Mouse (Mus musculus): Measurements from ENCODE around the gene Dmwd.
"Not testable (repeated sequence)": the region's sequence is repeated elsewhere in the genome, so short reads cannot be mapped to it uniquely, and the experiment has no call there.

The Dmwd gene

DNA sequence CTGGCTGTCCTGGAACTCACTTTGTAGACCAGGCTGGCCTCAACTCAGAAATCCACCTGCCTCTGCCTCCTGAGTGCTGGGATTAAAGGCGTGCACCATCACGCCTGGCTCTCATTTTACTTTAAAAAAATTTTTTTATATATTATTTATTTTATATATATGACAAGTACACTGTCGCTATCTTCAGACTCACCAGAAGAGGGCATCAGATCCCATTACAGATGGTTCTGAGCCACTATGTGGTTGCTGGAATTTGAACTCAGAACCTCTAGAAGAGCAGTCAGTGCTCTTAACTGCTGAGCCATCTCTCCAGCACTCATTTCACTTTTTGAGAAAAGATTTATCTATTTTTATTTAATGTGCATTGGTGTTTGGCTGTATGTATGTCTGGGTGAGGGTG, 5.0 kb upstream of the Dmwd start:
- DNase-seq (ENCODE audit: low read depth, low spot score), result not testable (repeated sequence)

GRCm38 (mm10) chr7:19073504-19073903, 2.5 kb upstream of the Dmwd start:
- DNase-seq (ENCODE audit: low read depth, low spot score), result peak; percentile 67

GRCm38 (mm10) chr7:19074494-19074893, 1.5 kb upstream of the Dmwd start:
- DNase-seq (ENCODE audit: low read depth, low spot score), result no peak

DNA sequence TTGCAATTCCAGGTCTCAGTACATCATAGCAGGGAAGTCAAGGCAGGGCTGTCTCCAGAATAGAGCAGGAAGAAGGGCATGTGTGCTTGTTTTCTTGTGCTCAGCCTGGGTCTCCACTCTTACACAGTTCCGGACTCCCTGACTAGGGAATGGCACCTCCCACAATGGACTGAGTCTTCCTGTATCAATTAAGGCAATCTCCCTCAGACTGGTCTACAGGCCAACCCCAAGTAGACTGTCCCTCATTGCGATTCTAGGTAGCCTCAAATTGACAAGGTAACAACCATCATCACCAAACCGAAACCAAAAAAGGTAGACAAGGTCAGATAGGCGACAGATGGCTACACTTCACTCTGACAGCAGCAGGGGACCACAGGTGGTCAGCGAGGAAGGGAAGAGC, 796 bp upstream of the Dmwd start:
- no peak for DNase-seq (ENCODE audit: low read depth, low spot score)

DNA sequence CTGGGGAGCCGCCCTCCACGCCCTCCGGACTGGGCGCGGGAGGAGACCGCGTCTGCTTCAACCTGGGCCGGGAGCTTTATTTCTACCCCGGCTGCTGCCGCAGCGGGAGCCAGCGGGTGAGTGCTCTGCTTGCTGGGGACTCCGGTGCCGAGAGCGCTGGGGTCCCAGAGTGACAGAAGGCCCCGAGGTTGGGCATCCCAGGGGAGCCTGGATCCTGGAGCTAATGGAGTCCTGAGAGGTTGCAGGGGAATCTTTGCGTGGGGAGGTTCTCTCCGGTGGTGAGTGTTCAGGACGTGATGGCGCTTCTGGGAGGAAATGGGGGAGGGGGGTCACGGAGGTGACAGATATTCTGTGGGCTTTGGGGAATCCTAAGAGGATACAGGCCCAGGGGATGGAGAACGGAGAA, 562 bp downstream of the Dmwd start:
- DNase-seq (ENCODE audit: low read depth, low spot score), result peak; percentile 30

DNA sequence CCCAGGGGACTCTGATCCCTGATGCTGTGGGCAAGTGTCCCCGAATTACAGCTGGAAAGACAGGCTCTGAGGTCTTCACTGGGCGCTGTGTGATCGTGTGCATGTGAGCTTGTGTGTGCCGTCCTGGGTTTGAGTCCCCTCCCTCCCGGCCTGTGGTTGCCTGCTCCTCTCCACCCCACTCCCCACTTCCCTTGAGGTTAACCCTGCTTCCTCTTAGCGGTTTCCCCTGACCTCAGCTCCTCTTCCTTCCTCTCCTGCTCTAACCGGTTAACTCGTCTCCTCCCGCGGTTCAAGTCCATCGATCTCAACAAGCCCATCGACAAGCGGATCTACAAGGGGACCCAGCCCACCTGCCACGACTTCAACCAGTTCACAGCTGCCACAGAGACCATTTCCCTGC, 1.7 kb downstream of the Dmwd start:
- DNase-seq (ENCODE audit: low read depth, low spot score), result peak; percentile 78

DNA sequence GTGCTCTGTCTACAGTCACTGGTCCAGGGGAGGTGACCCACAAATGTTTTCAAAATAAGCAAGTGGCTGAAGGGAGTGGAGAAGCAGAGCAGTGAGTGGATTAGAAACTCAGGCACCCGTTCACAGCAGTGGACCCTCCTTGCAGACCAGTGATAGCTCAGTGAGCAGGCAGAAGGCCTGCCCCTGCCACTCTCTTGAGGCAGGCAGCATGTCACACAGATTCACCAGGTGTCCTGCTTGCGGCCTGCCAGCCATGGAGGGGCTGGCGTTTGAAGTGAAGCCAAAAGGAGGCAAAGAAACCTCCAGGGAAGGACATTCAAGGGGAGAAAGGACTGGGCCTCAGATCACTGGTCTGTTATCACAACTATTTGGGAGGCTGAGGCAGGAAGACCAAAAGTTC, 2.7 kb downstream of the Dmwd start:
- no peak for DNase-seq (ENCODE audit: low read depth, low spot score)

DNA sequence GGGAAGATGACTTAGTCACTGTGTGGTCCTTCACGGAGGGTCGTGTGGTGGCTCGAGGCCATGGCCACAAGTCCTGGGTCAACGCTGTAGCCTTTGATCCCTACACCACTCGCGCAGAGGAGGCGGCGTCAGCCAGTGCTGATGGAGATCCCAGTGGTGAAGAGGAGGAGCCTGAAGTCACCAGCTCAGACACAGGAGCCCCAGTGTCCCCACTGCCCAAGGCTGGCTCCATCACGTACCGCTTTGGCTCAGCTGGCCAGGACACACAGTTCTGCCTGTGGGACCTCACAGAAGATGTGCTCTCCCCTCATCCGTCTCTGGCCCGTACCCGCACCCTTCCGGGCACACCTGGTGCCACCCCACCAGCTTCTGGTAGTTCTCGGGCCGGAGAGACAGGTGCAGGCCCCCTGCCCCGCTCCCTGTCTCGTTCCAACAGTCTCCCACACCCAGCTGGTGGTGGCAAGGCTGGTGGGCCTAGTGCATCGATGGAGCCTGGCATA, 4.5 kb downstream of the Dmwd start:
- no peak for DNase-seq (ENCODE audit: low read depth, low spot score)

DNA sequence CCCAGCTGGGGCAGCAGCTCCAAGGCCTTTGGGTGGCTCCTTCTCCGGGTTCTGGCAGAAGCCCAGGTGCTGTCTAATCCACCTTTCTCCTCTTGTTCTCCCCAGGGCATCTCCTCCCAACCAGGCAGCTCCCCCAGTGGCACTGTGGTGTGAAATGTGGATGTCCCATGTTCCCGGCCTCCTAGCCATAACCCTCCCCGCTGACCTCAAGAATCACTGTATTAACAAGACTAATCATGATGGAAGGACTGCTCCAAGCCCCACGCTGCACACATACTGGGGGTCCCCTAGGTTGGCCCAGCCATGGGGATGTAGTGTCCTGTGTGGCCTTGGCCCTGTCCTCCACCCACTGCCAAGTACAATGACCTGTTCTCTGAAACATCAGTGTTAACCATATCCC, 6.1 kb downstream of the Dmwd start:
- no peak for DNase-seq (ENCODE audit: low read depth, low spot score)

GRCm38 (mm10) chr7:19083096-19083495, 7.1 kb downstream of the Dmwd start:
- no peak for DNase-seq (ENCODE audit: low read depth, low spot score)

DNA sequence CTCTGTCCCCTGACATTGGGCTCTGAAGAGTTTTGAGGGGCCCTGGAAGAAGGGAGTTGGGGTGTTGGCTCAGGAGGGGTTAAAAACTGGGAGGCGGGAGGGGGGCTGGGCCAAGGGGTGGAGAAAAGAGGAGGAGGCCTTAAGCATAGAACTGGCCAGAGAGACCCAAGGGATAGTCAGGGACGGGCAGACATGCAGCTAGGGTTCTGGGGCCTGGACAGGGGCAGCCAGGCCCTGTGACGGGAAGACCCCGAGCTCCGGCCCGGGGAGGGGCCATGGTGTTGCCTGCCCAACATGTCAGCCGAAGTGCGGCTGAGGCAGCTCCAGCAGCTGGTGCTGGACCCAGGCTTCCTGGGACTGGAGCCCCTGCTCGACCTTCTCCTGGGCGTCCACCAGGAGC, 7.7 kb downstream of the Dmwd start, which contains the start of gene Dmpk:
Gene Dmpk (plus strand): TSS at position 149 of the 400 bp plus-strand sequence.
- DNase-seq (ENCODE audit: low read depth, low spot score), result no peak

DNA sequence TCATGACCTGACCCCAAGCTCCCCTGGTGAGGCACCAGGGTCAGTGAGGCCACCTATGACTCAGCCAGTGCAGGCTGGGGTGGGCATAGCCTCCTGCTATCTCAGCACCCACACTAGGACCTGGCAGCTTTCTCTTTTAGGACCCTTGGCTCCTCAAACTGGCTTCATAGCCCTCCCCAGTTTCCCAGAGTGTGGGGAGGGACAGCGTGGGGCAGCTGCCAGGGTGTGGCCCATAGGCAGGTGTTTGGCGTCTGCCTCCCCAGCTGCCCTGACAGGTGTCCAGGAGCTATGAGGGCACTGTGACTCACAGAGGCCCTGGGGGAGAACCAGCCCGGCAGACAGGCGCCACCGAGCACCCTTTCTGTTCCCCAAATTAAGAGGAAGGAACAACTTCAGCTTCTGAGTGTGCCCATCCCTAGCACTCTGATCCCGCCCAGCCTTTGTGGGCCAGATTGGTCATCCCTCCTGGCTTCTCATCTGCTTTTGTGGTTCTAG, 8.3 kb downstream of the Dmwd start:
- DNase-seq (ENCODE audit: low read depth, low spot score), result no peak

GRCm38 (mm10) chr7:19084921-19085473, 9.0 kb downstream of the Dmwd start:
- DNase-seq (ENCODE audit: low read depth, low spot score), result no peak

DNA sequence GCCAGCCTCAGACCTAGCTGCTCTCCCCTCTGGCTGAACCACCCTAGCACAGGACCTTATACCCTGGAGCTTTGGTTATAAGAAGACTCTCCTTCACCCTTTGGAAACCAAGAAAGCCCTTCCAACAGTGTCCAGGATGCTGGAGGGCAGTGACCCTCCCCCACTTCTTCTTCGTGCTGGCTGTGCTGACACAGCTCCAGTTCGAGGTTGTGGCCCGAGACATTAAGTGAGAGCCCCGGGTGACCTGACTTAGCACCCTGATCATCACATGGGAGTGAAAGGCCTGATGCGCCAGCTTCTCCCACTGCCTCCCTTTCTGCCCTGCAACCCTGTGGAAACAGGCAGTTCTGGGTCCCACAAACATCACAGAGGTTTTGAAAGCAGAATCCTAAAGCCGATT, 9.5 kb downstream of the Dmwd start:
- no peak for DNase-seq (ENCODE audit: low read depth, low spot score)

DNA sequence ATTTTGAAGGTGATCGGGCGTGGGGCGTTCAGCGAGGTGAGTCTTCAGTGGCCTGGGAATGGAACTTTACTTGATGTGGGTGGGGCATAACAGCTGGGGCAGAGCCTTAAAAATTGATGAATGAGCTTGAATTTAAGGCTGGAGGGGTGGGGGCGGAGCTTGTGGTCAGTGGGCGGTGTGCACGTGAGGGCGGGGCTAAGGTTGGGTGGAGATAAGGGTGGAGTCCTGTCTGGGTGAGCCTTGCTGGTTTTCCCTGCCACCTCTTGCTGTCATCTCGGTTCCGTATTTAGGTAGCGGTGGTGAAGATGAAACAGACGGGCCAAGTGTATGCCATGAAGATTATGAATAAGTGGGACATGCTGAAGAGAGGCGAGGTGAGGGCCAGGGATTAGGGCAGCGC, 10.0 kb downstream of the Dmwd start:
- peak; percentile 64 for DNase-seq (ENCODE audit: low read depth, low spot score)

- no peak for DNase-seq (ENCODE audit: low read depth, low spot score)
Measured at GRCm38 (mm10) chr7:19086760-19087159, 10.7 kb downstream of the Dmwd start.

DNA sequence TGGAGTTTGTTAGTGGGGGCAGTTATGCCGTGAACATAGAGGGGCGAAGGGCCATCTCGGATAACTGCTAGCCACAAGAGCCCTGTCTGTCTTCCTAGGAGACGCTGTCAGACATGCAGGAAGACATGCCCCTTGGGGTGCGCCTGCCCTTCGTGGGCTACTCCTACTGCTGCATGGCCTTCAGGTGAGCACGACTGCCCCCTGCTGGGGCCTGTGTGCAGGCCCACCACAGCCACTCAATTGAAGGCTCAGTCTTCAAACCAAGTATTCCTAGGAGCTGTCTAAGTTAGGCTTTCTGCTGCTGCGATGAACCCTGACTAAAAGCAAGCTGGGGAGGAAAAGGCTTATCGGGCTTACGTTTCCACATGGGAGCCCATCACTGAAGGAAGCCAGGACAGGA, 12.8 kb downstream of the Dmwd start:
- DNase-seq (ENCODE audit: low read depth, low spot score), result peak; percentile 85

DNA sequence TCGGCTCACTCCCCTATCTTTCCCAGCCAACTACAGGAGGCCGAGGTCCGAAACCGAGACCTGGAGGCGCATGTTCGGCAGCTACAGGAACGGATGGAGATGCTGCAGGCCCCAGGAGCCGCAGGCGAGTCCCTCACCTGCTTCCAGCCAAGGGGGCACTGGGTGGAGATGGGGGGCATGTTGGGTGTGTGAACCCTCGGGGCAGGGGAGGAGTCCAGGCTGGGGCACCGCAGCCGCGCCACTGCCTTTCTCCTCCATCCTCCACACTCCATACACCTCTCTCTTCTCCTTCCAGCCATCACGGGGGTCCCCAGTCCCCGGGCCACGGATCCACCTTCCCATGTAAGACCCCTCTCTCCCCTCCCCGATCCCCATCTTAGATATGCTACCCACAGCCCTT, 15.9 kb downstream of the Dmwd start:
- DNase-seq (ENCODE audit: low read depth, low spot score), result no peak

DNA sequence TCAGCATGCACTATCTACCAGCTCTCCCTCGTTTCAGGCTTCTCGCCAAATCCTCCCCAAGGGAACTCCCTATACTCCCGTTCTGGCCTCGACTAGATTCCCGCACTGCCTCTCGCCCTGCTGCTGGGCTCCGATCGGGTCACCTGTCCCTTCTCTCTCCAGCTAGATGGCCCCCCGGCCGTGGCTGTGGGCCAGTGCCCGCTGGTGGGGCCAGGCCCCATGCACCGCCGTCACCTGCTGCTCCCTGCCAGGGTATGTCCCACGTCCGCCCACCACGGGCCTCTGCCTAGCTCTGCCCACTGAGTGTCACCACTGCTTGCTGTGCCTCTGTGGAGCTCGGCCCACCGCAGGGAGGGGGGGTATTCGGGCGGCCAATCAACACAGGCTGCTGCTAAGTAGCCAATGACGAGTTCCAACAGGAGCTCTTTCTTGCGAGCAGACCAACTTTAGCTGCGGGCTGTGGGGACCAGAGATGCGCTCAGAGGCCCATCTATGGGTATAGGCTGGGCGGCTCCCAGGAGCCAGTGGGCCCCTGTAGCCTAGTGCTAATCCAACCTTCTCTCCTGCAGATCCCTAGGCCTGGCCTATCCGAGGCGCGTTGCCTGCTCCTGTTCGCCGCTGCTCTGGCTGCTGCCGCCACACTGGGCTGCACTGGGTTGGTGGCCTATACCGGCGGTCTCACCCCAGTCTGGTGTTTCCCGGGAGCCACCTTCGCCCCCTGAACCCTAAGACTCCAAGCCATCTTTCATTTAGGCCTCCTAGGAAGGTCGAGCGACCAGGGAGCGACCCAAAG, 16.6 kb downstream of the Dmwd start:
- peak; percentile 43 for DNase-seq (ENCODE audit: low read depth, low spot score)

DNA sequence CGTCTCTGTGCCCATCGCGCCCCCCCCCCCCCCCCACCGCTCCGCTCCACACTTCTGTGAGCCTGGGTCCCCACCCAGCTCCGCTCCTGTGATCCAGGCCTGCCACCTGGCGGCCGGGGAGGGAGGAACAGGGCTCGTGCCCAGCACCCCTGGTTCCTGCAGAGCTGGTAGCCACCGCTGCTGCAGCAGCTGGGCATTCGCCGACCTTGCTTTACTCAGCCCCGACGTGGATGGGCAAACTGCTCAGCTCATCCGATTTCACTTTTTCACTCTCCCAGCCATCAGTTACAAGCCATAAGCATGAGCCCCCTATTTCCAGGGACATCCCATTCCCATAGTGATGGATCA, 17.1 kb downstream of the Dmwd start:
- peak; percentile 91 for DNase-seq (ENCODE audit: low read depth, low spot score)

DNA sequence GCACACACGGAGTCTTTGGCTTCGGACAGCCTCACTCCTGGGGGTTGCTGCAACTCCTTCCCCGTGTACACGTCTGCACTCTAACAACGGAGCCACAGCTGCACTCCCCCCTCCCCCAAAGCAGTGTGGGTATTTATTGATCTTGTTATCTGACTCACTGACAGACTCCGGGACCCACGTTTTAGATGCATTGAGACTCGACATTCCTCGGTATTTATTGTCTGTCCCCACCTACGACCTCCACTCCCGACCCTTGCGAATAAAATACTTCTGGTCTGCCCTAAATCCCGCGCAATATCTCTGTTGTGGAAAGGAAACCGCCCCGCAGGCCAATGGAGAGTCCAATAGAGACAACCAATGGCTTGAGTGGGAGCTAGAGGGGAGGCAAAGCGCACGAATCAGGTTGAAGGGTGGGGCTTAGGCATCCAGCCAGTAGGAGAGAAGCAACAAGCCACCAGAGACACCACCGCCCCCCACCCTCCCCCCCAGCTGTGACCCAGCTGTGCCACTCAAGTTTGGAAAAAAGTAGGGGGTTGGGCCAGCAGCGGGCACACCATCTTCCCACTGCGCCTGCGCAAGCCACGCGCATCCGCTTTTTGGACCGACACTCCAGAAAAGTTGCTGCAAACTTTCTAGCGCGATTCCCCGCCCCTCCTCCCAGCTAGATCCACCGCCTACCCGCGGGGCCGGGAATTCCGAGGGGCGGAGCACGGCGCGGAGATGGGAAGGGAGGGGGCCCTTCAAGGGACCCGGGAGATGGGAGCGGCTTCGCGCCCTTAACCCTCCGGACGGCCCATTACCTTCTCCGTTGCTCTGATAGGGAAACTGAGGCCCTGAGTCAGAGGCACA, 17.7 kb downstream of the Dmwd start:
- DNase-seq (ENCODE audit: low read depth, low spot score), result peak; percentile 92

DNA sequence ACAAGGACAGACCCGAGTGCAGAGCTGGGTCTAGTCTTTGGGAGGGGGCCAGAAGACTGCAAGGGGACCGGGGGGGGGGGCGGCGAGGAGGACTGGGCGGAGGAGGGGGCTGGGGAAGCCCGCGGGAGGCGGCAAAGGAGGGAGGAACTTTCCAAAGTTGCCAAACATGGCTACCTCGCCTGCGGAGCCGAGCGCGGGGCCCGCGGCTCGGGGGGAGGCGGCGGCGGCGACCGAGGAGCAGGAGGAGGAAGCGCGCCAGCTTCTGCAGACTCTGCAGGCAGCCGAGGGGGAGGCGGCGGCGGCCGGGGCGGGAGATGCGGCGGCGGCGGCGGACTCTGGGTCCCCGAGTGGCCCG, 18.4 kb downstream of the Dmwd start, which contains the start of gene Six5:
Gene Six5 (plus strand): TSS at position 124 of the 355 bp plus-strand sequence.
- DNase-seq (ENCODE audit: low read depth, low spot score), result peak; percentile 71
